Mouse (Mus musculus) right cerebral cortex, adult 2 months (tissue): ENCODE results near the gene Acaca.
"Not testable (repeated sequence)": the region's sequence is repeated elsewhere in the genome, so short reads cannot be mapped to it uniquely, and the experiment has no call there.

Experiments used
- DNase-seq, 2 experiments: peaks; one replicate each; pipeline ENCODE4 v3.0.0; 2021 to 2022; ENCODE audit warnings: low spot score in 2 of 2

Acaca gene

DNA sequence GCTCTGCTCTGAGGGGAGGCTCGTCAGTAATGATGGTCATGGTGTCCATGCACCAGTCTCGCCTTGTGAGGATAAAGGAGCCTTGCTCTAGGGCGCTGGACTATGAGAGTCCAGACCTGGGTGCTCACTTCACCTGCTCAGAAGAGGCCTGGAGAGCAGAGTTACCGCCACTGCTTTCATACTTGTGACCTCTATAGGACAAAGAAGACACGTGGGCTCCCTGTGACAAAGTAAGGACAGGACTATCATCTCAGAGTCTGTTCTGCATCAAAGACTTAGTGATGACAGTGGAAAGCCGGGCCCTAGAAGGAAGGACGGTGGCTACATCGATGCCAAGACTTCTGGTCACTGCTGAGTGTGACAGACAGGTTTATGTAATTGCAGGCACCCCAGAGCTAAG, 261.7 kb downstream of the Acaca start:
- DNase-seq = no peak

DNA sequence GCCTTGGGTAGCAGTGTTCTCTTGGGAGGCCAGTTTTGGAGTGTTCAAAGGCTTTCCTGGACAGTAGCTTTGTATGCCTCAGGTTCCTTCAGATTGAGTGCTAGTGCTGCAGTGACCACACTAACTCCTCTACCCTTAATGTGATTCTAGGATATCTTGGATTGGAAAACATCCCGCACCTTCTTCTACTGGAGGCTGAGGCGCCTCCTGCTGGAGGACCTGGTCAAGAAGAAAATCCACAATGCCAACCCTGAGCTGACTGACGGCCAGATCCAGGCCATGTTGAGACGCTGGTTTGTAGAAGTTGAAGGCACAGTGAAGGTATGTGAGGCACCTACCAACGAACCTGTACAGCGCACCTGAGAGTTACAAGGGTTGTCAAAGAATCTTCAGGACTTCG, 262.6 kb downstream of the Acaca start:
- DNase-seq = not testable (repeated sequence)

DNA sequence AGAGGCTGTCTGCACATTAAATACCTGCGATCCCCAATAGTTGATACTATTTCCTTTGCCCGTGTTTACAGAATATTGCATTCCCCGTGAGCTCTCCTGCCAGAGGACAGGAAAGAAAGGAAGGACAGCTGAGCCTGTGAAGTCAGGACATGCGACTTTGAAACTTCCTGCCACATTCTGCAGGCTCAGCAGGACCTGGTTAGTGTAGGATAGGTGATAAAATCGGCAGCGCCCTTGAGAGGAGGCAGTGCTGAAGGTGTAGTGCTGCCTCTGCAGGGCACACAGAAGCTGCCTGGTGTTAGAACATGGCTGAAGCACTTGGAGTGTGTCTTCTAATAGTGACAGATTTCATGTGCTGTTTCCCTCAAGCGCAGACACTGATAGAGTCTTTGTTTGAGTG, 264.1 kb downstream of the Acaca start:
- DNase-seq = no peak

DNA sequence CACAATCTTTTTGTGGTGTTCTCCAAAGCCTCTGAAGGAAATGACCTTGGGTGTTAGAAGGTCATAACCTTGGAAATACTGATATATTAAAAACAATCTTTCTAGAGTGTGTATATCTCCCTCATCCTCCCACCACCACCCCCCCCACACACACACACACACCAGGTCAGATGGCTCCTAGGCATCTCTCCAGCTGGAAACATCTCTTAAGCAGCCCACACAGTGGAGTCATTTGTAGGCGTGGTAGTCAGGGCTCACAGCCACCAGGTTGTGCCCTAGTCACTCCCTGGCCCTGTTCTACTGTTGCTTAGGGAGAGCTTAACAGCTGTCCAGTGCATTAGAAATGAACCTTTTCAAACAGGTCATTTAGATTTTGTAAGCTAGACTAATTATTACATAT, 265.5 kb downstream of the Acaca start:
- DNase-seq = no peak

DNA sequence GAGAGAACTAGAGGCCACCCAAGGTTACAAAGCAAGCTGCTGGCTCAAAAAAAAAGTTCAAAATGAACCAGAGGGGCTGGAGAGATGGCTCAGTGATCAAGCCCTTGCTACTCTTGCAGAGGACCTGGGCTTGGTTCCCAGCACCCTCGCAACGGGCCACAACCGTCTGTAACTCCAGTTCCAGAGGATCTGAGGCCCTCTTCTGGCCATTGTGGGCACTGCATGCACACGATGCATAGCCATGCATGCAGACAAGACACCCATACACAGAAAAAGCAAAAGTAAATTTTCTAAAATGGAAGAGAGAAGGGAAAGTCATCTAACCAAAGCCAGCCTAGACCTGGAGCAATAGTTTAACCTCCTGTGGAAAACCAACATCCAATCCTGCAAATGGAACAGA, 277.3 kb downstream of the Acaca start:
- DNase-seq = no peak

DNA sequence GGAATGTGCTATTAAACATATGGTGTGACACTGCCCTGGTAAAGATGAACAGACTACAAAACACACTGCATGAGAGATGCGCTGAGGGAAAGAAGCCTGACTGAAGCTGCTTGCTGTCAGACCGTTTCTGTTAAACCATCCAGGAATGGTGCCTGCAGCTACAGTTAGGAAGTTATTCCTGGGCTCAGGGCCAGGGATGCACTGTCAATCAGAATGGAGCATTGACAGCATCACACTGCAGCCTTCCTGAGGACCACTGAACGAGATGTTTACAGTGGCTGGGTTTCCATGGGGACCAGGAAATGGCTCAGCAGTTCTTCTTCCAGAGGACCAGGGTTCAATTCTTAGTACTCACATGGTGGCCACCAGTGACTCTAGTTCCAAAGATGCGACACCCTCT, 280.9 kb downstream of the Acaca start:
- no peak for DNase-seq

DNA sequence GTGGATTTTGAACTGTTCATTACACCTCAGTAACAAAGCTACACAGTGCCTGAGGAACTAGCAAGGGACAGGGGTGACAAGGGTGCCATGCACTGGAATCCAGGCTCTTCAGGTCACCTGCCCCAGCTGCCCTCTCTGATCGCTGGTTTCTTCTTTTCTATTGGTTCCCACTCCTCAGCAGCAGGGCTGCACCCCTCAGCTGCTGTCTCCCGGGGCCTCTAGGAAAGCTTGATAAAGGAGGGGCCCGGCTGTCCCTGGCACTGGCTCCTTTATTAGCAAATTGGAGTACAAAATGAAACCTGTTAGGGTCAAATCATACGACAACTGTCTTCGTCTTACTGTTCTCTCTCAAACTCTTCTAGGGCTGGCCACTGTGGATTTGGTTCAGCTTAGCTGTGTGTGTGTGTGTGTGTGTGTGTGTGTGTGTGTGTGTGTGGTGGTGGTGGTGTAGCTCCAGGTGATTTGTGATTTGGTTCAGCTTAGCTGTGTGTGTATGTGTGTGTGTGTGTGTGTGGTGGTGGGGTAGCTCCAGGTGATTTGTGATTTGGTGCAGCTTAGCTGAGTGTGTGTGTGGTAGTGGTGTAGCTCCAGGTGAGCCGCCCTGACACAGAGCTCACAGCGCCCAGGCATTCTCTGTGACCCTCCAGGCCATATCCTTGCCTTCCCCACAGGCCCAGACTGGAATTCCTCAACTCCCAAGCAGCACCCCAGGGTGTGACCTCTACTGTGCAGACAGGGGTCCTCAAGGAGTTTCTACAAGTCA, 281.6 kb downstream of the Acaca start:
- DNase-seq = no peak

DNA sequence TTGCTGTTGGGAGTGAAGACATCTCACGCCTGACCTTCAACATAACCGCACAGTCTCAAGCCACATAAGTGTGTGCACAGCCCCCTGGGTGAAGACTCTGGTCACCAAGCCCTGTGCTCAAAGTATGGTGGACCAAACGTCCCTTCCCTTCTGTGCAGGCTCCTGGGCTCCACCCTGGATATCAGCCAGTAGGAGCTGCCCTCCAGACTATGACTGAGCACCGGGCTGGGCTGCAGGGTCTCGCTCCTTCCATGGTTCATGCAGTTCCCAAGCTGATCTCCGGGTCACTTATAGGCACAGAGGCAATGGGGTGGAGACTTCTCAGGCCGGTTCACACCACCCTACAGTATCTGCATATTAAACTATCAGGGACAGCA, 282.2 kb downstream of the Acaca start:
- no peak for DNase-seq

DNA sequence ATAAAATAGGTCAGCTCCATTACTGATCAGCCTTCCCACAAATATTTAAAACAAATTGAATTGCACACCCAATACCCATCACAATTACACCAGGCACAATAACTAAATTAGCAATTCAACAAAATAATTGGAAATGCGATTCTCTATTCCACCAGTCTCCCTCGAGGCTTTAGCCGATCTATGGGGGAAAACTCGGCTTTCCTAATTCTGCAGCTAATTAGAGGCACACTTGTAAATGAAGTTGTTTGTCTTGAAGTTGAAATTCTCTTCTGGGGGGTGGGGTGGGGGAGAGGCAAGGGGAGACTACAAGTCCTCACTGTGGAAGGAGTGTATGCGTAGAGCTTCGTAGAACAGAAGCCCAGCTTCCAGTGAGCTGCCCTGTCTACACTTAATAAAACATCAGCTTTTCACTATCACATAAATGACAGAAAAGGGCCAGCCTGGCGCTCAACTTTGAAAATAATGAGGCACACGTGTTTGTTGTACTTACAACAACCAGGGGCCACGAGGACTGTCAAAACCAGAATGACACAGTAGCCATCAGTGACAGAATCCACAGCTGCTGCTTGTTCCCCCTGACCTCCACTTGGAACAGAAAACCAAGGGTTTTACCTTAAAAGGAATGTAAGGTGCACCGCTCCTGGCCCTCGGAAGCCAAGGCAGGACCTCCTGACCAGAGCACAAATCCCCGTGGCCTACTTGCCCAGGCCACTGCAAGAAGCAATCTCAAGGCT, 282.9 kb downstream of the Acaca start:
- no peak for DNase-seq

DNA sequence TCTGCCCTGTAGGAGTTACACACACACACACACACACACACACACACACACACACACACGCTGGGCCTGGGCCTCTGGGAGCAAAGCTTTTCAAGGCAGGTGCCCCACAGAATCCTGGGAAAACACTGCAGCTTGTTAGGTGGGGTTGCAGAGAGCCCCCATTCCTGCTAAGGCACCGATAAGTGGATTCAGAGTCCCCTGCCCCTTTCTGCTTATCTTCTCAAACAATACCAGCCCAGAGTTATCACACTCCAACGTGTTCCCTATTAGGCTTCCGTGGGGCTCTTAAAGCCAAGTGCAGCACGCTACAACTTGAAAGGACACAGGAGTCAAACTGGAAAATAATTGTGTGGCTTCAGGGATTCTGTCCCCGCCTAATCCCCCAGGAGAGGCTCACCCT, 283.6 kb downstream of the Acaca start:
- DNase-seq = no peak

DNA sequence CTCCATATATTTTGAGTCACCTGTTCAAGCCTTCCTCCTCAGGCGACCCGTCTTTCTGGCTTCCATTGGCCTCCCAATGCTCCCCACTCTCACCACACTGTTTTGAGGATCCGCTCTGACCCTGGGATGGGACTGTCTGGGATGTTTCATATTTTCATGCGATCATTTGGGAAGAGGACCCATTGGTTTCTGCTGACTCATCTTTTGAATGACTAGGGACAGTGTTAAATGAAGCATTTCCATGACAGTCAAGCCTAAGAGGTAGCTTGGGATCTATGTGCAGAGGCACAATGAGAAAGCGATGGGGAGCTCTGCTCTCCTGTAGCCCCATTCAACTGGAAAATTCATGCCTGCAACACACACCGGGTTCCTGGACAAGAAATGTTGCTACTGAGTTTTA, 291.3 kb downstream of the Acaca start:
- no peak for DNase-seq

DNA sequence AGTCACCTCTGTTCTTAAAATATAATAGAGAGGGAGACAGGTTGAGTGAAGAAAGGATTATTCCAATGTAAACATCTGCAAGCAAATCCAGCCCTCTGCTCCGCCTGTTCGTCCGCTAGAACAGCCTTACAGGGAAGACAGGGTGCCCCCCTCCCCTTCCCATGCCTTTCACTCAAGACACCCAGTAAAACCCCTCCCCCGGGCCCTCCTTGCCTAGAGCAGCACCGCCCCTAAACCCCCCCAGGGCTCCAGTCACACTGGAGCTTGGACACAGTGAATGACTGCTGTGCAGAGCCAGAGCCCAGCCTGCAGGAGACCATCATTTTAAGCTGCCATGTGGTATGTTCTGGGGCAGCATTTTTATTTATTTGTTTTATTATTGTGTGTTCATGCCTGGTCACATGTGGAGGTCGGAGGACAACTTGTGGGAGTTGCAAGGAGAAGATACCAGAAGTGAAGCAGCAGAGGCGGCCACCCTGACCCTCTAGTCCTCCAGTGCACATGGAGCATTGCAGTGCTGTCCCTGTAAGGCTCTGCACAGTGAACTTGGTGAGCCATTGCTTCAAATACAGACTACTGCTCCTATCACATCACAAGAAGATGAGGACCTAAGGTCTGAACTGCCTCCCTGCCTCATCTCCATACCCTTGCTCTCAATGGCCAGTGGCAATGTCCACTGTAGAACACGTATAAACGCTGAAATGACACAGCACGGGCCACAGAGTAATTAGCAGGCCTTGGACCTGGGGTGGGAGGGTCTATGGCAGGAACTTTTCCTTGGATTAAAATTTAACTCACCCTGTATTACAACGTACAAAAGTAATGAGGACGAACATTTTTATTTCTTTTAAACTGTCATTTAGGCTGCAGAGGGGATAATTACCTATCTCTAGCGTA, 296.5 kb downstream of the Acaca start:
- no peak for DNase-seq

DNA sequence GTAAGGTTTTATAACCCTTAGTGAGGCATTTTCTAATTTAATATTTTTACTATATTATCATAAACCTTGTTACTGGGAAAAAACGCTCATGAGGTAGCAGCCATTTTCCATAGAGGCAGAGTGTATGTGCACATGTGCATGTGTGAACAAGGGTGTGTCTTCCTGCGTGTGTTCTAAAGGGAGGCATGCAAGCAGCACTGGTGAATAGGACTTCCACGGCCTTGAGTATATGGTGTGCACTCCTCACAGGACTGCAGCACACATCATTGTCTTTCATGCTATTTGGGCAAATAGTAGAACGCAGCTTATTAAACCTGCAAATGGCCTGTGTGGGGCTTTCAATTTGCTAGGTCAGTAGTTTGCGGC, 297.1 kb downstream of the Acaca start:
- no peak for DNase-seq

DNA sequence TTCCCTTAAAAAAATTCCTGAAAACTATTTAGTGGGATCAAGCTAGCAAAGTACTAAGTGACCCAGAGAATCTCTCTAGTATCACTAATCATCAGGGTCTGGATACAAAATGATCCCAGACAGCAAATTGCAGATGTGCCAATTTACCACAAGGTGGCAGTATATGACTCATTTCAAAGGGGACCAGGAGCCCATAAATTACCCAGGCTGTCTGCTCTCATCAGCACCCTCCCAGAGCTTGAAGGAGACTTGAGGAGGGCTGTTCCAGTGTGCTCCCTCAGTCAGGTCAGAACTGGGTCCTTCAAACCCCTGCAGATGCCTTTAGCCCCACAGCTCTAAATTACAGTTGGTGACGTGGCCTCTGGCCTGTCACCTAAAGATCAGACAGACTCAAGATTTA, 300.1 kb downstream of the Acaca start:
- DNase-seq = peak; percentile 36 to 42

DNA sequence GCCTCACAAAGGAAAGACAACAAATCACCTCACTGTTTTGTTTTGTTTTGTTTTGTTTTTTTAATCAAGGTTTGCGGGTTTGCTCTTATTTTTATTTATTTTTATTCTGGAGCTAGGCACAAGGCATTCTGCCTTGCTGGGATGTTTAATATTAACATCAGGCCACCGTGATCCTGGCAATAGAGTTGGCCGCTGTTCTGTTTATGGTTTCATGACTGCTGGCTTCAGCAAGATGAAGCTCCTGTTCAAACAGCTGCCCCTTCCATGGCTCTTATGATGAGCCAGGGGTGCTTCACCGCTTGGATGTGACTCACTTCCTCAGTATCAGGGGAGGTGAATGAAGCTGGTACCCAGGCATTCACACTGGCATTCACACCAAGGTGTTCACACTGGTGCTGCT, 300.9 kb downstream of the Acaca start:
- DNase-seq = no peak

DNA sequence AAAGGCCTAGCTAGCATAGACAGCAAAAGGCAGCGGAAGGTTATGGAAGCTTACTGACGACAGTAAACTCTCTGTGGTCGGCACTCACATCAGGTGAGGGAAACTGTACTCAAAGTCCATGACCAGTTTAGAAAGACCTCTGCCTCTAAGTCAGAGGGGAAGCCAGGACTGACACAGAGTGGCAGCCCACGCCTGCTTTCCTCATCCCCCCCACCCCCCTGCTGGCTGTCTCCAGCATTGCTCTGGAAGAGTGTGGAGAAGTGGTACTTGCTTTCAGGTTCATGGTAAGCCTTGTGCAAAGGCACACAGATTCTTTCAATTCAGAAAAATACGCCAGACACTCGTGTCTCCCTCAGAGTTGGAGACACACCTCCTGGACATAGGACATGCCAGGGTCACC, 305.4 kb downstream of the Acaca start:
- no peak for DNase-seq

DNA sequence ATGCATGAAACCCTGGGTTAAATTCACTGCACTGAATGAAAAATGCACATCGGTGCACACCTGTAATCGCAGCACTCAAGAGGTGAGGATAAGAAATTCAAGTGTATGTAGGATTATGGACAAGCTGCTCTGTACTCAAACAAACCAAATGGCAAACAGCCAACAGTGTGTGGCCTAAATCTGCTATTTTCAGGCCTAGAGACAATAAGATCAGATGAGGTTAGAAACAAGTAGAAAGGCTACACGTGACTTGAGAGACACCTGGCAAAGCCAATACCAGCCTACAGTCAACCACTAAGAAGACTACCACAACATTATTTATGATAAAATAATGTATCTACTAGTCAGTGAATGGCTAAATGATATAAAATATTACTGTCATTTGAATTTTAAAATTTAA, 310.9 kb downstream of the Acaca start:
- DNase-seq = no peak

DNA sequence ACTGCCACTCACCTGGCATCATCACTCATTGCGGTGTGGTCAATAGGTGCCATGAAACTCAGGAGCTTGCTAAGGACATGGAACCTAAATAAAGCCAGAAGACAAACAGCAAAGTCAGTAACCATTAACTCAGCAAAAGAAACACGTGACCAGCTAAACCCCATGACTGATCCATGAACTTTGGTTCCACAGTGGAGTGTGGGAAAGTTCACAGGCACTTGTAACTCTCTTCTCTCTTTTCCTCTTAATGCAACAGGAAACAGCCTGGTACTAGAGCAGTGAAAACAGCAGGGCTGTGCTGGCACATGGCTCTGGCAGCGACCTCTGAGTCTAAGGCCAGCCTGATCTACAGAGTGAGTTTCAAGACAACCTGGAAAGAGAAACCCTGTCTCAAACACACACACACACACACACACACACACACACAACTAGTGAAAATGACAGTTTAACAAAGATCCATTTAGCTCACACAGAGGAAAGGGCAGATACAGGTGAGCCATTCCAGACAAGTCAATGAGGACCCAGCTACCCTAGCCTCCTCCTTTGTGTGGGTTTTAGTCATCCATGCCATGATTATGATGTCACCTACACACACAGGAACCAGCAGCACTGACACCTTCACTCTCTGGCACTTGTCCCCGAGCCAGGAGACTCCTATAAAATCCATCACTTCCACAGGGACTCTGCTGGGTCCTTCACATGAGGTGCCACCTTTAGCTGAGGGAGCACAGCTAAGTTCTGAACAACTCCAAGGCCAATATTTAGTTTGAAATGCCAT, 313.3 kb downstream of the Acaca start:
- no peak for DNase-seq
